Mouse (Mus musculus) mammary gland, adult 2 months (tissue): ENCODE measurements around the gene Epas1. TPM values are rescaled to one million over a fixed set of nuclear protein-coding genes. Genes with fewer than 3 reads are reported as not detected.

ENCODE experiments used
- polyA plus RNA-seq: library from polyadenylated mRNA; depleted of rRNA; stranded (reverse); fragments of >200 nt; gene quantifications from 2 replicates; pipeline ENCODE4 v1.2.3, GENCODE M21; 2012; ENCODE audit warnings: low replicate concordance; rRNA removed

Epas1 gene
- polyA plus RNA-seq, result 68.6 and 86.4 TPM in 2 replicates

DNA sequence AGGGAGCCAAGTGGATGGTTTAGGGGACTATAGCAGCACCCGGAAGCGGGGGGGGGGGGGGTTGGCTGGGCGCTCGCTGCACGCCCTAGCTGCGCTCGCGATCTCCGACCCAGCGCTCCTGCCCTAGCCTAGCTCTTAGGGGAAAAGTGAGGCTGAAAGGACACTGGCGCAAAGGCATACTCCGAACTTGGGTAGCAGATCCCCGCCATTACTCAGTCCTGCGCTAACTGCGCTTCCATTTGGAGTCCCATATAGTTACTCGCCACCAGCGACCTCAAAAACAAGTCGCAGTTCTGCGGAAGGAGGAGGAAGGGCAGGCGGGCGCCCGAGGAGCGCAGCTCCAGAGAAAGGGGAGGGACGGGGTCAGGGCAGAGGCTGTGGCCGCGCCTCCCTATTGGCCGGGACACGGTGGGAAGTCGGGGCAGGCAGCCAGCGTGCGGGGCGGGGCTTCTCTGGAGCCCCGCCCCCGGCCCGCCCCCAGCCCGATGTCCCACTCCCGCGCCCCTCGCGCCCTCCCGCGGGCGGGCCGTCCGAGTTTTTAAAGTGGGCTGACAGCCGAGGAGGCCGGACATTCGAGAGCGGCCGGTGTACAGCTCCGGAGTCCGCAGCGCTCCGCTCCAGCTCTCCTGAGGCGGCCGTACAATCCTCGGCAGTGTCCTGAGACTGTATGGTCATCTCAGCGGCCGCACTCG is at the start of gene Epas1:
TSS of gene Epas1 (plus strand) at position 571 of the 692 bp plus-strand sequence.

Other genes starting within 250 kb of the Epas1 start
- gene Gm10309, start 248.5 kb upstream of the Epas1 start, polyA plus RNA-seq, result 0.16 and 0.47 TPM in 2 replicates
- gene Tmem247, start 163.6 kb downstream of the Epas1 start, polyA plus RNA-seq, result not detected in 2 replicates
- not detected in 2 replicates for gene Atp6v1e2, start 194.2 kb downstream of the Epas1 start, polyA plus RNA-seq
- 51.2 and 95.2 TPM in 2 replicates for gene Rhoq, start 209.4 kb downstream of the Epas1 start, polyA plus RNA-seq